Mouse (Mus musculus): Measurements from ENCODE around the gene Hist3h2ba. TPM values are rescaled to one million over a fixed set of nuclear protein-coding genes. Genes with fewer than 3 reads are reported as not detected.
"Not testable (repeated sequence)": the region's sequence is repeated elsewhere in the genome, so short reads cannot be mapped to it uniquely, and the experiment has no call there.

Gene Hist3h2ba
- polyA plus RNA-seq, 1 experiment from 2014 or later: 250 TPM

DNA sequence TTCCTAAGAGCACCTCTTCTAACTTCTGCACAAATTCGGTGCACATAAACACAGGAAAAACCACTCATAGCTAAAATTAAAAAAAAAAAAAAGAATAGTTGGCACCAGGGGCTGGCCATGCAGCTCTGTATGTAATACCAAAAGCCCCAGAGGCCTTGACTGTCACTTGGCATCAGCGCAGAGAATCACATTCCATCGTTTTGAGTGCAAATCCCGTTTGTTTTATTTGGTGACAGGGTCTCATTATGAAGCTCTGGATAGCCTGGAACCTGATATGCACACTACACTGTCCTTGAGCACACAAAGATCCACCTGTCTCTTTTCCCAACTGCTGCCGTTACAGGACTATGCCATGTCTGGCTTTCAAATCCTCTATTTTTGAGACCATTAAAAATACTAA, 2.5 kb downstream of the Hist3h2ba start:
- Histone ChIP-seq H3K4me3 (ENCODE audit: low read length) (no peak overlapping the region; the same call in 1 of the 2 replicates), H3K9me3 (ENCODE audit: control insufficient read depth, low read length) (no peaks in the 10 kb centered on the region), H3K27me3 (replicated peaks; ENCODE audit: control insufficient read depth, insufficient read depth, low read length) (no peaks in the 10 kb centered on the region), H3K36me3 (ENCODE audit: control insufficient read depth, insufficient read depth, low read length) (no peaks in the 10 kb centered on the region), H3K4me1 (ENCODE audit: control insufficient read depth, insufficient read depth, low read depth, low read length) (peaks cover 21% of the 10 kb centered on the region), H3K4me2 (ENCODE audit: low read length) (peak overlapping the region; percentile 68), H3K9ac (ENCODE audit: low read depth, low read length) (no peak overlapping the region), H3K27ac (ENCODE audit: low read depth, low read length) (peak overlapping the region; percentile 96)
- 44% methylated on average over 5 of the region's 5 CpGs for WGBS
- ATAC-seq: no peak

DNA sequence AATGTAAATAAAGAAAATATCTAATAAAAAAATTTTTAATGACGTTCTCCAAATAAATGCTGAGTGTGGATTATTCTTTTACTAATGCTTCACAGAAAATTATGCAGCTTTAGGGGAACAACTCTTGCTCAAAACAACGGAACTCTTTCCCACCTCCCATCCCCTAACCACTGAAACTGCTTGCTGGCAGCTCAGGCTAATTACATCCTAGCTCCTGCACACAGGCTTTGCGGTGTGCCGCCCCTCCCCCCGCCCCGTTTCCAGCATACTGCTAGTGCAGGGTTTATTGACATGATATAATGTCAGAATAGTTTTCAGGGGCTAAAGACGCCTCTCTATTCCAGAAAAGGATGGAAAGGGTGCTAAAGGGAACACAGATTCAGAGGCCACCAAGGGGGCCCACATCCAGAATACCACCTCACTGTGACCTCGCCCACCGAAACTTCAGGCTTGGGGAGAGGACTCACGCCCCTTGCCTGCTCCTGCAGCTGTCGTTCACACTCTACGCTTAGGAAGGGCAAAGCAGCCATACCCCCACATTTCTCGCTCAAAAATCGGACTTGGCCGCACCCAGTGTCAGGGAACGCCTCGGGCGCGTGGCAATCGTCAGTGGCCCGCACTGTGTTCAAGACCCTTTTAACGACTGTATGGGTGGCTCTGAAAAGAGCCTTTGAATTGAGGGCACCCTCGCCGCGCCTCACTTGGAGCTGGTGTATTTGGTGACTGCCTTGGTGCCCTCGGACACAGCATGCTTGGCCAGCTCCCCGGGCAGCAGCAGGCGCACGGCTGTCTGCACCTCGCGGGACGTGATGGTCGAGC, 4.8 kb downstream of the Hist3h2ba start:
- no peaks in the 10 kb centered on the region; the same call in 1 of the 2 replicates for H3K36me3 ChIP-seq (ENCODE audit: control insufficient read depth, insufficient read depth, low read length)
- peak overlapping the region; percentile 95 for H3K4me2 ChIP-seq (ENCODE audit: low read length)
- no peaks in the 10 kb centered on the region for H3K27me3 ChIP-seq (replicated peaks; ENCODE audit: control insufficient read depth, insufficient read depth, low read length)
- peak overlapping the region; percentile 57 for H3K4me3 ChIP-seq (ENCODE audit: low read length)
- H3K9me3 ChIP-seq (ENCODE audit: control insufficient read depth, low read length): no peaks in the 10 kb centered on the region
- H3K9ac ChIP-seq (ENCODE audit: low read depth, low read length): peak overlapping the region; percentile 86
- peak overlapping the region; percentile 99 for H3K27ac ChIP-seq (ENCODE audit: low read depth, low read length)
- peak; percentile 26 for ATAC-seq
- under 1% methylated on average over 32 of the region's 33 CpGs for WGBS
- H3K4me1 ChIP-seq (ENCODE audit: control insufficient read depth, insufficient read depth, low read depth, low read length): peaks cover 39% of the 10 kb centered on the region

DNA sequence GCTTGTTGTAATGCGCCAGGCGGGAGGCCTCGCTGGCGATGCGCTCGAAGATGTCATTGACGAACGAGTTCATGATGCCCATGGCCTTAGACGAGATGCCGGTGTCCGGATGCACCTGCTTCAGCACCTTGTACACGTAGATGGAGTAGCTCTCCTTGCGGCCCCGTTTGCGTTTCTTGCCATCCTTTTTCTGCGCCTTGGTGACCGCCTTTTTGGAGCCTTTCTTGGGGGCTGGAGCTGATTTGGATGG, 5.4 kb downstream of the Hist3h2ba start:
- peaks cover 41% of the 10 kb centered on the region for H3K4me1 ChIP-seq (ENCODE audit: control insufficient read depth, insufficient read depth, low read depth, low read length)
- peak overlapping the region; percentile 86 for H3K9ac ChIP-seq (ENCODE audit: low read depth, low read length)
- not testable (repeated sequence) for ATAC-seq; H3K27me3 ChIP-seq (replicated peaks; ENCODE audit: control insufficient read depth, insufficient read depth, low read length); H3K9me3 ChIP-seq (ENCODE audit: control insufficient read depth, low read length); H3K36me3 ChIP-seq (ENCODE audit: control insufficient read depth, insufficient read depth, low read length)
- WGBS: under 1% methylated on average over 16 of the region's 17 CpGs
- peak overlapping the region; percentile 95 for H3K4me2 ChIP-seq (ENCODE audit: low read length)
- H3K4me3 ChIP-seq (ENCODE audit: low read length): peak overlapping the region; percentile 57
- H3K27ac ChIP-seq (ENCODE audit: low read depth, low read length): peak overlapping the region; percentile 99

DNA sequence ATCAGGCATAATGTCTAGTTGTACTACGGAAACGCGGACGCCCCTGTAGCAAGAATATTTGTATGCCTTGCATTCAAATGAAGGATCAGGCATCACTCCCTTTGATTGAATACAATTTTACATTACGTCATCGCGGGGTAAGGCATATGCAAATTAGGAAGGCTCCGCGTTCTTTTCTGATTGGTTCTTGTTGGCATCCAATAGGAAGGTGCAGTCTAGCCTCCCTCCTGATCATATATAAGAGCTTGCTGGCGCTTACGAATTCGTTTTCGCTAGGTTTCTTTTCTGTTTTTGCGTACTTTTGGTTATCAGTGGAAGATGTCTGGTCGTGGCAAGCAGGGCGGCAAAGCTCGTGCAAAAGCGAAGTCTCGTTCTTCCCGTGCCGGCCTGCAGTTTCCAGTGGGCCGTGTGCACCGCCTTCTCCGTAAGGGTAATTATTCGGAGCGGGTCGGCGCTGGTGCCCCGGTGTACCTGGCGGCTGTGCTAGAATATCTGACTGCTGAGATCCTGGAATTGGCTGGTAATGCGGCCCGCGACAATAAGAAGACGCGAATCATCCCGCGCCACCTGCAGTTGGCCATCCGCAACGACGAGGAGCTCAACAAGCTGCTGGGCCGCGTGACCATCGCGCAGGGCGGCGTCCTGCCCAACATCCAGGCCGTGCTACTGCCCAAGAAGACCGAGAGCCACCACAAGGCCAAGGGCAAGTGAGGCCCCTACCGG, 5.9 kb downstream of the Hist3h2ba start, which contains the start of the genes Hist3h2a and Trim17:
Gene Hist3h2a (plus strand): TSS at position 266 of the 723 bp plus-strand sequence.
Gene Trim17 (plus strand): TSS at position 266 of the 723 bp plus-strand sequence.
- Histone ChIP-seq H3K4me1 (ENCODE audit: control insufficient read depth, insufficient read depth, low read depth, low read length) (peaks cover 46% of the 10 kb centered on the region), H3K4me3 (ENCODE audit: low read length) (peak within 1 kb of the TSS; percentile 57), H3K36me3 (ENCODE audit: control insufficient read depth, insufficient read depth, low read length) (no peaks in the 10 kb centered on the region; the same call in 1 of the 2 replicates), H3K9me3 (ENCODE audit: control insufficient read depth, low read length) (no peaks in the 10 kb centered on the region), H3K9ac (ENCODE audit: low read depth, low read length) (peak within 1 kb of the TSS; percentile 86), H3K4me2 (ENCODE audit: low read length) (peak within 1 kb of the TSS; percentile 95), H3K27me3 (replicated peaks; ENCODE audit: control insufficient read depth, insufficient read depth, low read length) (no peaks in the 10 kb centered on the region), H3K27ac (ENCODE audit: low read depth, low read length) (peak within 1 kb of the TSS; percentile 99)
- ATAC-seq: peak; percentile 92
- WGBS: under 1% methylated on average over 49 of the region's 49 CpGs

DNA sequence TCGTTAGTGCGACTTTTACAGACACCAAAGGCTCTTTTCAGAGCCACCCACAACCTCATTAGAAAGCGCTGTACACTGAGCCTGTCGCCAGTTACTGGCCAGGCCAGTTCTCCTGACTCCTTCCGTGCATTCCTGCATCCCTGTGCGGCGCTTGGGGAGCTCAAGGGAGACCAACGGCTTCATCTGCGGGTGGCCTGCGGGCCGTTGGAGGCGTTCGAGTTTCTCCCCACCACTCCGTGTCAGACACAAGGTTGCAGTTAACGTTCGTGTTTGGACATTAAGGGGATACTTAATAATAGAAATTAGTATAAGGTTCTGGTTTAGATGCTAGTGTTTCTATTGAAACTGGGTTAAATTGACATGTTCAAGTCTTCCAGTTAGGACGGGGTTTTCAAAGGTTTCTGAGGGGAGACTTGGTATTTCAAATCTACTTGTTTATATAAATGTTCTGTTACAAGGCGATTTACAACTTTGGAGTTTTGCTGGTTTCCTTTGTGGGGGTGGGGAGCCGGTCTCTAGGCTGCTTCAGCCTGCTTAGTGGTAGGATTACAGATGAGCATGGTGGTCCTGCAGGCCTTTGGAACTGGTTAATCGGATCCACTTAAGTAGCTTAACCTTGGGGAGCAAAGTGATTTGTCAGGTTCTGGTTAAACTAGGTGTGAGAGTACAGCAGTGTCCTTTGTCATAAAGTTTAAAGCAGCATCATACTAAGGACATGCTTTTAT, 6.6 kb downstream of the Hist3h2ba start:
- H3K4me1 ChIP-seq (ENCODE audit: control insufficient read depth, insufficient read depth, low read depth, low read length): peaks cover 48% of the 10 kb centered on the region
- no peaks in the 10 kb centered on the region for H3K27me3 ChIP-seq (replicated peaks; ENCODE audit: control insufficient read depth, insufficient read depth, low read length)
- peak overlapping the region; percentile 99 for H3K27ac ChIP-seq (ENCODE audit: low read depth, low read length)
- no peaks in the 10 kb centered on the region; the same call in 1 of the 2 replicates for H3K36me3 ChIP-seq (ENCODE audit: control insufficient read depth, insufficient read depth, low read length)
- H3K4me2 ChIP-seq (ENCODE audit: low read length): peak overlapping the region; percentile 84
- H3K9ac ChIP-seq (ENCODE audit: low read depth, low read length): peak overlapping the region; percentile 78
- peak overlapping the region; percentile 57 for H3K4me3 ChIP-seq (ENCODE audit: low read length)
- no peaks in the 10 kb centered on the region for H3K9me3 ChIP-seq (ENCODE audit: control insufficient read depth, low read length)
- 0% methylated on average over 20 of the region's 20 CpGs for WGBS
- peak; percentile 31 for ATAC-seq

DNA sequence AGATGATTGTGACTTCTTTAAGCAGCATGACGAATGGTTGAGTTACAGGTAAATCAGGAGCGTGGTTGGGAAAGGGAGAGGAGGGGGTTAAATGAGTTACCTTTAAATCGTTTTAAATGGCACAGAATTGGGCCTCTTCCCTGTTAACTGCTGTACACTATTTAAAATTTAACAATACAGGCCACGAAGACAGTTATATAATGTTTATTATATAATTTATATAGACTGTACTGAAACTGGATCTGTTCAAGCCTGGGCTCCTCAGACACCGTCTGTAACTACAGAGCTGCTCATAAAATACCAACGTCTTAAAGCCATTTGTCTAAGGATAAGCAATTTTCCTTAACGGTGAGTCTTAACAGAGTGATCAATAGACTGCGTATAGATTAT, 7.1 kb downstream of the Hist3h2ba start:
- ATAC-seq: no peak
- Histone ChIP-seq H3K9ac (ENCODE audit: low read depth, low read length) (peak overlapping the region; percentile 78), H3K36me3 (ENCODE audit: control insufficient read depth, insufficient read depth, low read length) (no peaks in the 10 kb centered on the region; the same call in 1 of the 2 replicates), H3K4me2 (ENCODE audit: low read length) (peak overlapping the region; percentile 84), H3K4me3 (ENCODE audit: low read length) (peak overlapping the region; percentile 57), H3K9me3 (ENCODE audit: control insufficient read depth, low read length) (no peaks in the 10 kb centered on the region), H3K27me3 (replicated peaks; ENCODE audit: control insufficient read depth, insufficient read depth, low read length) (no peaks in the 10 kb centered on the region), H3K27ac (ENCODE audit: low read depth, low read length) (peak overlapping the region; percentile 99), H3K4me1 (ENCODE audit: control insufficient read depth, insufficient read depth, low read depth, low read length) (peaks cover 46% of the 10 kb centered on the region)
- 15% methylated on average over 8 of the region's 8 CpGs for WGBS

DNA sequence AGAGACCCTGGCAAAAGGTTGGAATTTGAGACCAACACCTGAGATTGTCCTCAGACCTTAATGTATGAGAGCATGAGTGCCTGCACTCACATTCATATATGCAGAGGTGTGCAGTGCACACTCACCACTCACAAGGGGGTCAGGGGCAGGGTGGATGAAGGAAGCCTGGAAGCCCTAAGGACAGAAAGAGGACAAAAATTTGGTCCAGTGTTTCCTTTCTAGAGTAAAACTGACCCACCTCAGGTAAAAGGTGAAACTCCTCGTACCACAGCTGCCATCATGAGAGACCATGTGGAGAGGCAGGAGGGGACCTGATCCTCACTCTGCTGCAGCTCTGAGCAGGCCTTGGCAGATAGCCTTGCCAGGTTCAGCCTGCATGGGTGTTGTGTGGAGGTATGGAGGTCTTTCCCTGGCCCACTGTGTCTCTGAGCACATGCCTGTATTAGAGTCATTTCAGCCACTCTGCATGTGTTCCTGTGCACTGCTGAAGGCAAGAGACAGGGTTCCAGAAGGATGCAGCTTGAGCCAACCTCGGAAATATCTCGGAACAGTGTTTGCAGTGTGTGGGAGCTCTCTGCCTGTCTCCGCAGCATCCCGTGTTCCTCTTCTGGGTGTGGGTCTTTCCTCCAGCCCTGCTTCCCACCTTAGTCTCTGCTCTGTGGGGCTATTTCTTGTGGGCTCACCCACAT, 8.7 kb downstream of the Hist3h2ba start:
- Histone ChIP-seq H3K4me1 (ENCODE audit: control insufficient read depth, insufficient read depth, low read depth, low read length) (peaks cover 36% of the 10 kb centered on the region), H3K27ac (ENCODE audit: low read depth, low read length) (no peak overlapping the region), H3K4me2 (ENCODE audit: low read length) (peak overlapping the region; percentile 84), H3K9ac (ENCODE audit: low read depth, low read length) (peak overlapping the region; percentile 78), H3K27me3 (replicated peaks; ENCODE audit: control insufficient read depth, insufficient read depth, low read length) (no peaks in the 10 kb centered on the region), H3K36me3 (ENCODE audit: control insufficient read depth, insufficient read depth, low read length) (no peaks in the 10 kb centered on the region; the same call in 1 of the 2 replicates), H3K9me3 (ENCODE audit: control insufficient read depth, low read length) (0 out of 2 replicates have a peak, but pooled peaks cover 2% of the 10 kb centered on the region), H3K4me3 (ENCODE audit: low read length) (peak overlapping the region; percentile 57)
- no peak for ATAC-seq
- WGBS: 82% methylated on average over 5 of the region's 5 CpGs

DNA sequence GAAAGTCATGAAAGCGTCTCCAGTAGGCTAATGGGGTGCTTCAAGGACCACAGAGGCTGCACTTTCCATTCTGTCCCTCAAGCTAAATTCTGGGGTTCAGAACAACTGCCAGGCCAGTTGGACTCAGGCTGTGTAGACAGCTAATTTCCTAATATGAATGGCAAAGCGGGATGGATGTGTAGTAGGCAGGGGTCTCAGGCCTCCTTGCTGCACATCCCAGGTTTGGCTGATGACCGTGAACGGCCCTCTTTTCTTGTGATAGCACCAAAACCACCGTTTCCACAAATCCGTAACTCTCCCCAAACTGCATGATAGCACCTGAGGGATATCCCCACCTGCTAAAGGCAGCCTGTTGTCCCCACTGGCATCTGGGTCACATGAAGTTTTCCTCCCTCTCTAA, 9.8 kb downstream of the Hist3h2ba start:
- Histone ChIP-seq H3K4me1 (ENCODE audit: control insufficient read depth, insufficient read depth, low read depth, low read length) (peaks cover 32% of the 10 kb centered on the region), H3K4me2 (ENCODE audit: low read length) (peak overlapping the region; percentile 84), H3K9ac (ENCODE audit: low read depth, low read length) (no peak overlapping the region), H3K9me3 (ENCODE audit: control insufficient read depth, low read length) (0 out of 2 replicates have a peak, but pooled peaks cover 2% of the 10 kb centered on the region), H3K27me3 (replicated peaks; ENCODE audit: control insufficient read depth, insufficient read depth, low read length) (no peaks in the 10 kb centered on the region), H3K4me3 (ENCODE audit: low read length) (no peak overlapping the region), H3K27ac (ENCODE audit: low read depth, low read length) (no peak overlapping the region), H3K36me3 (ENCODE audit: control insufficient read depth, insufficient read depth, low read length) (no peaks in the 10 kb centered on the region; the same call in 1 of the 2 replicates)
- ATAC-seq: no peak
- WGBS: 82% methylated on average over 6 of the region's 6 CpGs
